Mouse (Mus musculus) liver, adult (tissue): ENCODE results near the gene Arfgap2.
A peak's percentile ranks its signal among the peaks of the same experiment; 100 is the strongest.

Experiments
- GATA4 ChIP-seq: IDR thresholded peaks from 2 replicates; pipeline ENCODE4 v1.6.1; 2014; ENCODE audit warnings: mild to moderate bottlenecking, low read length; ENCODE audit not compliant: insufficient replicate concordance

Gene Arfgap2

DNA sequence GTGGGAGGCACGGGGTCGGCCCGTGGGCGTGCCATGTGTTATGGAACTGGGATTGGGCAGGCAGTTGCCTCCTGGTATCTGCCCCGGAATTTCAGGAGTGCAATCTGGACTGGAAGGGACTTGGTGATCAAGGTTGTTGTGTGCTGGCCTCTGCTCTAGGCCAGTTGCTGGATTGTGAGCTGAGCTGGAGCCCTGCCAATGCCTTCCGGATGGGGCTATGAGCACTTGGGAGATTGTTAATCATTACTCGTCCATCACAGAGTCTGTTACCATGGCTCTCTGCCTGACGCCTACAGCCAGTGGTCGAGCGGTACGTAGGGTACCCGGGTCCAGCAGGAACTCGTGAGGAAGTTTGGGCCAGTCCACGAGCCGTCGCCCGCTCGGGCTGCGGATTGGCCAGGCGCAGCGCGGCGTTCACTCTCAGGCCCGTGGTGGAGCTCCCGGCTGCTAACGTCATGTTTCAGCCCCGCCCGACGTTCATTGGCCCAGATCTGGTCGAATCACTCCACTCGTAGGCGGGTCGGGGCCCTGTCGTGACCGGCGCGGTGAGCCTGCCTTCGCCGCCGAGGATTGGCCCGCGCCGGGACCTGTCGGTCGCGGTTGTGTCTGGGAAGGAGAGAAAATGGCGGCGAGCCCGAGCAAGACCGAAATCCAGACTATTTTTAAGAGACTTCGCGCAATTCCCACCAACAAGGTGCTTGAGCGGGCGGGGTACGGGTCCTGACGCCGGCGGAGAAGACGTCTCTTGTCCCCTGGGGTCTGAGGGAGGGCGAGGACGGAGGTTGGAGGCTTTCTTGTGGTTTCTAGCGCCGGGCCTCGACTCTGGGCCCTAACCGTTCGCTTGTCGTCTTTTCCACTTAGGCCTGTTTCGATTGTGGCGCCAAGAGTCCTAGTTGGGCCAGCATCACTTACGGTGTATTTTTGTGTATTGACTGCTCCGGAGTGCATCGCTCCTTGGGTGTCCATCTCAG, at the start of gene Arfgap2:
TSS of gene Arfgap2 (plus strand) at position 264 of the 971 bp plus-strand sequence.
- peak; percentile 25; the same call in 1 of the 2 replicates for TF ChIP-seq GATA4

DNA sequence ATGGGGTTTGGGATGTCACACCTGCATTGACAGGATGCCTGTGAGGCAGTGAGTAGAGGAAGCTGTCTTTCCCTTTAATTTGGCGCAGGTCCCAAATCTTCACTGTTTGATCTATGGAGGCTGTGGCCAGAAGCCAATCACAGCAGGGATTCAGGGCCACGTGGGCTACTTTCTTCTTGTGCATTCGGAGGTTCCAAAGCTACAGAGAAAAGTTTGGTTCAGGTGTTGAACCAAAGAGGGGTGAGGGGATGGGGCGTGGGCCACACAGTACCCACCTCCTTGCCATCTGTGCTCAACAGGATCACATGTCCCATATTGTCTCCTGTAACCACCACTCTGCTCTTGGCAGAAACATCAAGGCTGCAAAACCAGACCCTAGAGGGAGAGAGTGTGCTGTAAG, 47.7 kb upstream of the Arfgap2 start:
- no peak for TF ChIP-seq GATA4

DNA sequence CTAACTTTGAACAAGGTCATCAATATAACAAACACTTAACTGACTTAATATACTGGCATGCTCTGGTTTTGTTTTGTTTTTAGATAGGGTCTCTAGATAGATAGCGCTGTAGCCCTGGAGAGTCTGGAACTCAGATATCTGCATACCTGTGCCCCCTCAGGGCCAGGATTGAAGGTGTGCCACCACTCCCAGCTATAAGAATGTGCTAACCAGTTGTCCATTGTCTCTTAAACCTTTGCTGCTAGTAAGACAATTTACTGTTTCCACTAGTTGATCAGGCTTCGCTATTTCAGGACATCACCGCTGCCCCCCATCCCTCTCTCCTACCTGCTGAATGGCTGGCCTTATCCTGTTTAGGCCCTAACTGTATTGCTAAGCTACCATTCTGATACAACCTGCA, 44.3 kb upstream of the Arfgap2 start:
- no peak for TF ChIP-seq GATA4

DNA sequence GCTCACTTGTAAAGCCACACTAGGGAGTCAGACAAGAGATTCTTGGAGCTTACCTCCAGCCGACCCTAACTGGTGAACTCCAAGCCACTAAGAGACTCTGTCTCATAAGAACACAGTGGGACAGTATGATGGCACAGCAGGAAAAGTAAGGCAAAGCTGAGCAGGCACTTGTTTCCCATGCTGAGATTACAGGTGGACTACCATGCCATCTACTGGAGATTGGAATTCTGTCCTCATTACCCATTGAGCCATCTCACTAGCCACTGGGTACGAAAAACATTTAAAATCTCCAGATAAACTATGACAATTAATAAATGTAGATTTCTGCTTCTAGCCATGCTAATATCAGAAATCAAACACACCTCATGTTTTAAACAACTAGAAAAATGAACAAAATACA, 41.2 kb upstream of the Arfgap2 start:
- no peak for TF ChIP-seq GATA4

DNA sequence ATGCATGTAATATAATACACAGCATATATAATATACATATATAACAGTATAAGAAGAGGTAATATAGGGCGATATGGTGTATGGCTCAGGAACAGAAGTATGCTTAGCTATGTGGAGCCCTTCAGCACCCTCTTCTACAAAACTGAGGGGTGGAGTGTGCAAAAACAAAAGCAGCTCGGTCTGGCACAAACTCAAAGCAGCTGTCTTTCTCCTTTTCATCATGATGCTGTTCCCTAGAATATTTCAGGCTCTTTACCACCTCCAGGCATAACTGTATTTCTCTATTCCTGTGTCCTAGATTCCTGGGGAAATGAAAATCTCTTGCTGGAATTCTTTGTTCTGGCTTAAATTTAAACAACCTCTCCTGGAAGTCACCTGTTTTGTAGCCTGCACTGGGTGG, 35.0 kb upstream of the Arfgap2 start:
- no peak for TF ChIP-seq GATA4

DNA sequence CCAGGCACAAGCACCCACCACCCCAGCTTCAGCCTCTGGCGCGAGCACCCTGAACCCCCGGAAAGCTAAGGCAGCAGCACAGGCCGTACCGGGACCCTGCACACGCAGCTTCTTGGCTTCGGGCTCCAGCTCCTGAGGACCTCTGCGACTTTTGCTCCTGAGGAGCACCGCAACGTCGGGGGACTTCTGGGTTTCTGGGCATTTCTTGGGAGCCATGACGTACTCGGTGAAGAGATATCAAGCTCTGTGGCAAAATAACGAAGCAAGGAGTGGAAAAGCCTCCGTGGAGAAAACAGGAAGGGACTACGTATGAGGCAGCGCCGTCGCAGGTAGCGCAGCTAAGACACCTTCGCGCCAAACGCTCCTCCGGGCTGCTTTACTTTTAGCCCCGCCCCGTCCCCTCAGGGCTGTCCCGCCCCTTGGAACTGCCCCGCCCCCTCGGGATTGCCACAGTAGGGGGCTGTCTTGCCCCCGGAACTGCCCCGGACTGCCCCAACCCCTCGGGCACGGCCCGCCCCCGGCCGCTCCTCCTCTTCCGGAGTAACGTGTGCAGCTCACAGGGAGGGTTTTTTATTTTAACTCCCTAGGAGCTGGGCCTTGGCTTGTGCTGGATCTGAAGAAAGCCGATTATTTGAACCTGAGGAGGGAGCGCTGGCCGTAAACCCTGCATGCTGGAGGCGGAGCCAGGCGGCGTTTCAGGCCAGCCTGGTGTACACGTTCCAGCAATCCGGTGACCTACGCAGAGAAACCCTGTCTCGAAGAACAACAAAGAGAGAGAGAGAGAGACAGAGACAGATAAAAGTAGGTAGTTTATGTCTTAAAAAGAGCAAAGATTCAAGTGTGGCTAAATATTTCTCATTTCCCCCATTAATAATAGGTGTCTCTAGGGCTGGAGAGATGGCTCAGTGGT, 27.9 kb upstream of the Arfgap2 start, which contains the start of gene Ddb2:
TSS of gene Ddb2 (minus strand) at position 382 of the 910 bp plus-strand sequence.
- no peak for TF ChIP-seq GATA4

DNA sequence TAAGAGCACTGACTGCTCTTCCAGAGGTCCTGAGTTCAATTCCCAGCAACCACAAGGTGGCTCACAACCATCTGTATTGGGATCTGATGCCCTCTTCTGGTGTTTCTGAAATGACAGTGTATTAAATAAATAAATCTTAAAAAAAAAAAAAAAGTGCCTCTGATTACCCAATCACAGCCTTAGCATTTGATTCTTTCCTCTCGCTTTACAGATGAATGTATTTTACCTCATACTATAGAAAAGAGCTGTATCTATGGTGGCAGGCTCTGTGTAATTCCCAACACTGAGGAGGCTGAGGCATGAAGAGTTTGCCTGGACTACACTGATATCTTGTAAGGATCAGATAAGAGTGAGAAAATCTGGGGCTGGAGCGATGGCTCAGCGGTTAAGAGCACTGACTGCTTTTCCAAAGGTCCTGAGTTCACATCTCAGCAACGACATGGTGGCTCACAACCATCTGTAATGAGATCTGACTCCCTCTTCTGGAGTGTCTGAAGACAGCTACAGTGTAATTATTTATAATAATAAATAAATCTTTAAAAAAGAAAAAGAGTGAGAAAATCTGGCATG, 27.2 kb upstream of the Arfgap2 start:
- 0 out of 2 replicates have a peak, but pooled peaks have one; percentile 49 for TF ChIP-seq GATA4

DNA sequence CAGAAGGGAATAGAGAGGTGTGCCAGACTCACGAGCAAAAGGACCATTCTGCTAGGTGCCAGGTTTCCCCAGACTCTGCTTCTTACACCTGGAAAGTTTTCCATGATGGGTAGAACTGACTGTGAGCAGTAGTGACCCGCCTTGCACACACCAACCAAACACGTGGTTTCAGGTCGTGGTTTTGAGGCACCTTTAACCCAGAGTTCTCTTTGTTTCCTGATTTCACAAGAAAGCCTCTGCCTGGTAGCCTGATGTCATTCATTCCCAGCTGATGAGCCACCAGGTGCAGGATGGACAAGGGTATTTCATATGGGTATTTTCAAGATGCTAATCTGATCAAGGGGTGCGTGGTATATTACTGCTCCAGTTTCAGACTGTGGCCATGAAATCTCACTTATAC, 22.2 kb upstream of the Arfgap2 start:
- no peak for TF ChIP-seq GATA4

DNA sequence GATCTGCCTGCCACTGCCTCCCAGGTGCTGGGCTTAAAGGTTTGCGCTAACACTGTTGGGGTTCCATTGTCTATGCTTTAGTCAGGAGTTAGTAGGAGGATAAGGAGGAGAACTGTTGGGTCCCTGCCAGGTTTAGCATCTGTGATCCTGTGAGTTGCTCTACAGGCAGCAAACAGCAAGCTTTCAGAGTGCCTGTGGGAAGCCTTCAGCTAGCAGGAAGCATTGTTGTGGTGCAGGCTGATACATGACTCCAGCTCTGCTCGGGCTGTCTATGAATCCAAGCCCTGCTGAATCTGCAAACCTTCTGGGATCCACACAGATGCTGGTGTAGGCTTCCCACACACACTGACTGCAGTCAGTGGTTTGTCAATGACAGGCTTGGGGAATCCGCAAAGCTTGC, 21.4 kb upstream of the Arfgap2 start:
- TF ChIP-seq GATA4, result no peak

DNA sequence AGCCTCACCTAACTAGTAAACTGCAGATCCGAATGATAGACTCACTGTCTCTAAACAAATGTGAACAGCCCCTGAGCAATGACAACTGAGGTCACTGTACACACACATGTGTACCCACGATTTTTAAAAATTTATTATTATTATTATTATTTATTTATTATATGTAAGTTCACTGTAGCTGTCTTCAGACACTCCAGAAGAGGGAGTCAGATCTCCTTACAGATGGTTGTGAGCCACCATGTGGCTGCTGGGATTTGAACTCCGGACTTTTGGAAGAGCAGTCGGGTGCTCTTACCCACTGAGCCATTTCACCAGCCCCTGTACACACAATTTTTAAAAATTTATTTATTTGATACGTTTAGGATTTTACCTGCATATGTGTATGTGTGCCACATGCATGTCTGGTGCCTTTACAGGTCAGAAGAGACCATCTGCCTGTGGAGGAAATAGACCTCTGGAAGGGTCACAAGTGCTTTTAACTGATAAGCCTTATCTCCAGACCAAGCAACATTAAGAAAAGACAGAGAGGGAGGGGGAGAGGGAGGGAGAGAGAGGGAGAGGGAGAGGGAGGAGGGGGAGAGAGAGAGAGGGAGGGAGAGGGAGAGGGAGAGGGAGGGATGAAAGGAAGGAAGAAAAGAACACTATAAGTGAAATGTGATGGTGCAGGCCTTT, 20.1 kb upstream of the Arfgap2 start:
- no peak for TF ChIP-seq GATA4

DNA sequence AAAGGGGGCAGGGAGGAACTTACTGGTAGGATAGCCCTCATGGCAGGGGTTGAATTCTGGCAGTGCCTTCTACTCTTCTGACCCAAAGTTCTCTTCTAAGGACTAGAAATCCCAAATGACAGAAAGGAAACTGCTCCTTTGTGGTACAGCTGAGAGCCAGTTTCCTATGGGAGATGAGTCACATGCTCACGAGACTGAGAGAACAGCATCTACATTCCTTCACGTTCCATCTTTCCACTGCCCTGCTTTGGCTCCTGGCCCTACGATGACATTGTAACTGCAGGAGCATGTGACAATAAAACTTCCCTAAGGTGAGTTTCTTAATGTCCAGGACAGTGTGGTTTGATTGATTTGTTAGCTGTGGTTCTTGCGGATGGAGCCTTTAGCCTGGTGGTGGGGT, 16.4 kb upstream of the Arfgap2 start:
- no peak for TF ChIP-seq GATA4

DNA sequence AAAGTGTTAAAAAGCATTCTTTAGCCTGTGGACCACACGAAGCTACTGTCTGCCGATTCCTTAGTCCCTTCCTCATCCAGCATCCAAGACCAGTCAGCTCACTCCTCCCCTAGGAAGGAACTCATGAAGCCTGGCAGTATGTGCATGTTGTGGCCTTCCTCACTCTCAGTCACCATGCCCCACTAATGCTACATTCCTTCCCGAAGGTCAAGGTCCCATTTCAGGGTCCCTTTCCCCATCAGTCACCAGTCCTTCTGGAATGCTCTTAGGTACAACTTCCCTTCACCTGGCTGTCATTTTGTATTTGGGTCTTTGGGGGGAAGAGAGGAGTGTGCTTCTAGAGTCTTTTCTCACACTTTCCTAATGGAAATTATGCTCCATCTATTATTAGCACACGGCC, 12.8 kb upstream of the Arfgap2 start:
- TF ChIP-seq GATA4, result no peak

DNA sequence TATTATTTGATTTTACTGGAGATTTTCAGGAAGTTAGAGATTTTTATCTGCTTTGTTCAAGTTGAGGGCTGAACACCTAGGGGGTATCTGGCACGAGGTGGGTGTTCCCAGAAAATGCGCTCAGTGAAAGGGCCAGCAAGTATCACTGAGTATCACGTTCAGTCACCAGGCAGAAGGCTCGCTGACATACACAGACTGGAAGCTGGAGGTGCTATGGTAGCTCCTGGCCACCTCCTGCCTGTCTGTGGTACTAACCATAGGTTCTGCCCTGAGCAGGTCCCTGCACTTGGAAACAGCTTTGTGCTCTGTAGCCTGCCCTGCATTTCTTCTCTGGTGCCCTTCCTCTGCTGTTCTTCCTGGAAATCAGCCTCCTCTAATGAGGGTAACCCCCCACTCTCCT, 12.3 kb upstream of the Arfgap2 start:
- no peak for TF ChIP-seq GATA4

DNA sequence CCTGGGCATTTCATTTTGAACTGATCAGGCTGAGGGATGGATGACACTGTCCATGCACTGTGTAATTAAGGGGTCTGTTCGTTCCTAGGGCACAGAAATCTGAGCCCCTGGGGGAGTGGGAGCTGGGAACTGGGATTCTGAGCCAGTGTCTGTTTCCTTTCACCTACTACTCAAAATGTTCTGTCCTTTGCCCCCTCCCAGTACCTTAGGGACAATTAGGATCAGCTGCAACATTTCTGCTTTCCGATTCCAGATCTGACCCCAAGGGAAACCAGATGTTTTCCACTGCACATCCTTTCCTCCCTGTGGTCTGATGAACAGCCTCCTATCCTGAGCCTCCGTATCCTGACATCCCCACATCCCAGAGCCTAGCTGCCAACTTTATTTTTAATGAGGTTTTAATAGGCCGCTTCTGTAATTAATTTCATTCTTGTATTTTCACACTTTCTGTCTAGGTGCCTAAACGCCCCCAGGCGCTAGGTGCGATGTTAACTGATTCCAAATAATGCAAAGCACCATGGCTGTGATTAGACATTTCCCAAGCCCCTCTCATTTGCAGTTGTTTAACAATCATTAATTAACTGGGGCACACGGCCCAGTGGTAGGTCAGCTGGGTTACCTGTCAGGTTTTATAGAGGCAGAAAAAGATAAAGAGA, 9.9 kb upstream of the Arfgap2 start:
- TF ChIP-seq GATA4, result no peak
